Mouse (Mus musculus) G1E (cell line): ENCODE data around the gene Tet2.

Source experiments
- CTCF ChIP-seq: IDR thresholded peaks from 2 replicates; pipeline ENCODE4 v1.5.1; 2012; ENCODE audit warnings: low read depth, low read length, inconsistent platforms, mixed read lengths
- GATA1 ChIP-seq: IDR thresholded peaks from 2 replicates; pipeline ENCODE4 v1.6.1; 2012; ENCODE audit warnings: borderline replicate concordance, low read length, inconsistent platforms, mixed read lengths
- GATA2 ChIP-seq: IDR thresholded peaks from 2 replicates; pipeline ENCODE4 v1.6.1; 2012; ENCODE audit warnings: low read depth, low read length, inconsistent platforms, borderline replicate concordance
- POLR2AphosphoS5 ChIP-seq: IDR thresholded peaks from 2 replicates; pipeline ENCODE4 v1.6.1; 2012; ENCODE audit warnings: low read depth, low read length, inconsistent platforms; ENCODE audit not compliant: insufficient replicate concordance
- TAL1 ChIP-seq: conservative IDR thresholded peaks from 2 replicates; pipeline ENCODE4 v1.6.1; 2012; ENCODE audit warnings: low read depth, low read length, inconsistent platforms, mixed read lengths

- TF ChIP-seq CTCF: no peak
- TF ChIP-seq GATA1: no peak
- no peak for TF ChIP-seq GATA2
- TF ChIP-seq POLR2AphosphoS5: no peak
- no peak for TF ChIP-seq TAL1
Measured at GRCm38 (mm10) chr3:133428003-133428402, 116.9 kb downstream of the Tet2 start.
